ENCODE assay signal across 27 mouse cellular contexts in genomic region chr1:165741989-165742388, GRCm38 (mm10).
"Had no signal": no experiment of that assay in that cellular context is flagged by ENCODE, and none has a peak within 500 bp of the region (broad histone marks: within the 10 kb centered on the region; RNA-seq: fewer than 3 reads in every experiment).

No protein-coding gene starts in this region.

- H3K4me3 ChIP-seq: heart, adult 2 months; heart, embryonic 13.5 days; heart, embryonic 15.5 days; hindbrain, embryonic 10.5 days; hindbrain, embryonic 12.5 days; intestine, embryonic 15.5 days; layer of hippocampus, adult 2 months; left cerebral cortex, adult 2 months; limb, embryonic 10.5 days; limb, embryonic 12.5 days; liver, embryonic 12.5 days had no signal

- H3K9me3 ChIP-seq: heart, embryonic 13.5 days; heart, embryonic 15.5 days; hindbrain, embryonic 10.5 days; hindbrain, embryonic 12.5 days; intestine, embryonic 15.5 days; limb, embryonic 10.5 days; limb, embryonic 12.5 days; liver, embryonic 12.5 days had no signal

- H3K36me3 ChIP-seq: heart, embryonic 13.5 days; heart, embryonic 15.5 days; hindbrain, embryonic 10.5 days; hindbrain, embryonic 12.5 days; intestine, embryonic 15.5 days; limb, embryonic 10.5 days; limb, embryonic 12.5 days; liver, embryonic 12.5 days had no signal

- H3K27me3 ChIP-seq: heart, embryonic 13.5 days; heart, embryonic 15.5 days; hindbrain, embryonic 12.5 days; intestine, embryonic 15.5 days; limb, embryonic 12.5 days had no signal

- H3K9ac ChIP-seq: heart, embryonic 13.5 days; heart, embryonic 15.5 days; hindbrain, embryonic 12.5 days; hindbrain, embryonic 14.5 days; intestine, embryonic 15.5 days; limb, embryonic 12.5 days; liver, embryonic 12.5 days; liver, embryonic 14.5 days had no signal

- H3K27ac ChIP-seq: heart, adult 2 months; heart, embryonic 13.5 days; heart, embryonic 15.5 days; hindbrain, embryonic 10.5 days; hindbrain, embryonic 12.5 days; hindbrain, embryonic 14.5 days; intestine, embryonic 15.5 days; layer of hippocampus, adult 2 months; left cerebral cortex, adult 2 months; limb, embryonic 10.5 days; limb, embryonic 12.5 days; liver, embryonic 12.5 days; liver, embryonic 14.5 days had no signal

- H3K4me2 ChIP-seq: heart, embryonic 11.5 days; heart, embryonic 13.5 days; heart, embryonic 15.5 days; hindbrain, embryonic 12.5 days; hindbrain, embryonic 14.5 days; intestine, embryonic 15.5 days; limb, embryonic 12.5 days; liver, embryonic 12.5 days had no signal

- H3K4me1 ChIP-seq: heart, embryonic 15.5 days; hindbrain, embryonic 10.5 days; hindbrain, embryonic 12.5 days; intestine, embryonic 15.5 days; limb, embryonic 10.5 days; limb, embryonic 12.5 days; liver, embryonic 12.5 days had no signal

- DNase-seq: gastrocnemius, postnatal 14 days; gastrocnemius, postnatal 36 days; heart, adult 2 months; heart, postnatal 14 days; heart, postnatal 4 days; kidney, adult 18-20 months; kidney, adult 8-10 months; kidney, postnatal 10 days; kidney, postnatal 25 days; kidney, postnatal 4 days; liver had no signal

- ATAC-seq: hindbrain, embryonic 16.5 days; inflammation-experienced regulatory T-cells, adult 6 months; intestine, embryonic 15.5 days; intestine, postnatal 0 days; liver, embryonic 12.5 days had no signal
